Mouse (Mus musculus): ENCODE data around the gene Eif3a.

DNA sequence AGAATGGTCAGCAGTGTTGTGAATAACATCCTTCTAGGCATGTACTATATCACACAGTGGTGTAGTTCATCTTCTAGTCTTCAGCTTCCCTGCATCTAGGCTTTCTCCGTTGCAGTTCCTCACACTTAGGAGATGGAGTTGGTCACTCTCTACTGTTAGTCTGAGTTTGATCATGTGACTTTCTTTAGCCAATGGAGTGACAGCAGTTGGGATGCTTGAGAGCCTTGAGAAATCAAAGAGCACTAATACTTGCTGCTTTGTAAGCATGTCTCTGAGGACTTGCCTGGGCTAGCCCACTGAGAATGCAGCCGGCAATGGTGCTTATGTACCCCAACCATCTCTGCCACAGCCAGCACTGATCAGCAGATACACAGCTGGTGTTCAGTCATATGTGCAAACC, 77.9 kb downstream of the Eif3a start:
- TF ChIP-seq GATA1 (IDR thresholded peaks at IDR 0.05; ENCODE audit: borderline replicate concordance, low read length) (no peak), FLI1 (IDR thresholded peaks at IDR 0.05; ENCODE audit: low read length) (no peak)
